In the genomic region with DNA sequence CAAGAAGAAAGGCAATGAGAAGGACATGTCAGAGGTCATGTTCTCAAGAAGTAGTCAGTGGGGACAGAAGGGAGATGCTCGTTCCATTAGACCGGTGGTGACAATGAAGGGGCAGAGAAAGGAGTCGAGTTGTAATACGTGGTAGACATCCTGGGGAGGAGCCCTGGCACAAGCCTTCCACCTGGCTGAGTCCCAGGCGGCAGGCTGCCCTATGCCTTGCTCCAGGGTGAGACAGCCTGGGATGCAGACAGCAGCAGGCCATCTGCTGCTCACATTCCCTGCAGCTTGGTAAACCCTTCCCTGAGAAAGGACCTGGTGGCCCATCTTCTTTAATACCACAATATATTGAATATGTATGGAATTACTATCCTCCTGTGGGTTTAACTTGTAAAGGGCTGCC, we compare ENCODE assay signal across 15 mouse cellular contexts. TPM values are rescaled to one million over a fixed set of nuclear protein-coding genes. Genes with fewer than 3 reads are reported as not detected.
DNase-seq lines count a peak whose midpoint lies in the region; ATAC-seq and TF ChIP-seq lines count a peak whose summit lies in the region.
"Had no signal": no experiment of that assay in that cellular context is flagged by ENCODE, and none has a peak within 500 bp of the region (broad histone marks: within the 10 kb centered on the region; RNA-seq: fewer than 3 reads in every experiment).

No protein-coding gene starts in this region.

- H3K4me3 ChIP-seq in forebrain, embryonic 13.5 days: no peak overlapping the region
- H3K4me3 ChIP-seq in forebrain, embryonic 10.5 days: no peak overlapping the region
- no peak overlapping the region for H3K4me3 ChIP-seq in kidney, adult 2 months (ENCODE audit: insufficient read depth, low read depth, low read length)
- no peak overlapping the region for H3K4me3 ChIP-seq in kidney, embryonic 14.5 days (ENCODE audit: low read length)
- H3K4me3 ChIP-seq: heart, embryonic 15.5 days; neural tube, embryonic 15.5 days had no signal

- no peak for TF ChIP-seq POLR2A in kidney, adult 2 months (IDR thresholded peaks at IDR 0.05; ENCODE audit: low read depth, low read length)

- no peaks in the 10 kb centered on the region for H3K9me3 ChIP-seq in forebrain, embryonic 13.5 days (replicated peaks)
- no peaks in the 10 kb centered on the region for H3K9me3 ChIP-seq in forebrain, embryonic 10.5 days
- no peaks in the 10 kb centered on the region for H3K9me3 ChIP-seq in kidney, embryonic 14.5 days (ENCODE audit: control insufficient read depth, low read length)
- H3K9me3 ChIP-seq: heart, embryonic 15.5 days; neural tube, embryonic 15.5 days had no signal

- H3K9ac ChIP-seq in forebrain, embryonic 13.5 days: no peak overlapping the region
- no peak overlapping the region for H3K9ac ChIP-seq in kidney, embryonic 14.5 days (ENCODE audit: low read depth, low read length)
- H3K9ac ChIP-seq: heart, embryonic 15.5 days; liver, postnatal 0 days; neural tube, embryonic 15.5 days had no signal

- ATAC-seq in forebrain, embryonic 13.5 days: peak; percentile 84
- ATAC-seq in kidney, embryonic 14.5 days (ENCODE audit: low FRiP score, low TSS enrichment): no peak
- ATAC-seq: inflammation-experienced regulatory T-cells, adult 6 months; liver, postnatal 0 days had no signal

- no peak for DNase-seq in forebrain, embryonic 10.5 days (ENCODE audit: extremely low spot score, low spot score)
- peak; percentile 10 for DNase-seq in kidney, adult 2 months
- DNase-seq in brain, adult 2 months (ENCODE audit: low read depth, low spot score): peak; percentile 93
- DNase-seq in cerebellum, postnatal 10 days: peak; percentile 96 to 97
- no peak for DNase-seq in adrenal gland, adult (ENCODE audit: inconsistent age in 2 of 2, low spot score in 1 of 2)
- no peak for DNase-seq in kidney, adult 11 months
- DNase-seq: adrenal gland, adult 8-10 months; kidney, postnatal 14 days; liver, postnatal 0 days; lung, postnatal 4 days had no signal

- WGBS in forebrain, embryonic 13.5 days: 34% methylated on average over 5 of the region's 5 CpGs
- WGBS in forebrain, embryonic 10.5 days: 46% methylated on average over 5 of the region's 5 CpGs
- whole genome bisulfite sequencing in kidney, adult 2 months: 48% methylated on average over 5 of the region's 5 CpGs
- 63% methylated on average over 5 of the region's 5 CpGs for WGBS in kidney, embryonic 14.5 days

- H3K27me3 ChIP-seq in forebrain, embryonic 13.5 days: no peaks in the 10 kb centered on the region
- no peaks in the 10 kb centered on the region for H3K27me3 ChIP-seq in forebrain, embryonic 10.5 days (ENCODE audit: poor library complexity, severe bottlenecking)
- no peaks in the 10 kb centered on the region for H3K27me3 ChIP-seq in kidney, adult 2 months (replicated peaks; ENCODE audit: control insufficient read depth, insufficient read depth, low read length)
- no peaks in the 10 kb centered on the region for H3K27me3 ChIP-seq in kidney, embryonic 14.5 days (ENCODE audit: control insufficient read depth, insufficient read depth, low read length)
- H3K27me3 ChIP-seq: heart, embryonic 15.5 days; neural tube, embryonic 15.5 days had no signal

- H3K4me1 ChIP-seq in forebrain, embryonic 13.5 days: peaks cover 28% of the 10 kb centered on the region
- peaks cover 13% of the 10 kb centered on the region for H3K4me1 ChIP-seq in forebrain, embryonic 10.5 days
- H3K4me1 ChIP-seq in kidney, adult 2 months (ENCODE audit: control insufficient read depth, insufficient read depth, low read length): no peaks in the 10 kb centered on the region
- no peaks in the 10 kb centered on the region for H3K4me1 ChIP-seq in kidney, embryonic 14.5 days (ENCODE audit: control insufficient read depth, insufficient read depth, low read length)

- TF ChIP-seq CTCF in kidney, adult 2 months (conservative IDR thresholded peaks at IDR 0.05; ENCODE audit: insufficient read depth, insufficient read length, low read depth, low read length): no peak

- no peak overlapping the region for H3K4me2 ChIP-seq in forebrain, embryonic 13.5 days
- no peak overlapping the region for H3K4me2 ChIP-seq in kidney, embryonic 14.5 days (replicated peaks; ENCODE audit: low read depth, low read length)
- H3K4me2 ChIP-seq: heart, embryonic 15.5 days; neural tube, embryonic 15.5 days had no signal

- no peak overlapping the region for H3K27ac ChIP-seq in forebrain, embryonic 13.5 days
- no peak overlapping the region for H3K27ac ChIP-seq in forebrain, embryonic 10.5 days
- no peak overlapping the region for H3K27ac ChIP-seq in kidney, adult 2 months (ENCODE audit: insufficient read depth, low read depth, low read length)
- no peak overlapping the region for H3K27ac ChIP-seq in kidney, embryonic 14.5 days (ENCODE audit: low read depth, low read length)
- H3K27ac ChIP-seq: heart, embryonic 15.5 days; neural tube, embryonic 15.5 days had no signal

- H3K36me3 ChIP-seq in forebrain, embryonic 13.5 days (ENCODE audit: poor library complexity, severe bottlenecking): no peaks in the 10 kb centered on the region
- H3K36me3 ChIP-seq in forebrain, embryonic 10.5 days (replicated peaks): no peaks in the 10 kb centered on the region; the same call in 1 of the 2 replicates
- H3K36me3 ChIP-seq in kidney, adult 2 months (ENCODE audit: control insufficient read depth, insufficient read depth, low read length): no peaks in the 10 kb centered on the region
- H3K36me3 ChIP-seq in kidney, embryonic 14.5 days (ENCODE audit: control insufficient read depth, insufficient read depth, low read length): no peaks in the 10 kb centered on the region
- H3K36me3 ChIP-seq: heart, embryonic 15.5 days; neural tube, embryonic 15.5 days had no signal

RNA-seq across cellular contexts. Expression of a gene that starts 22.6 kb away (rescaled TPM):
- 38.9 and 39.6 TPM in 2 replicates for polyA plus RNA-seq in forebrain, embryonic 13.5 days (2015; fragmentation: Nextera tagmentation; extraction: Ambion mirVana)
- polyA plus RNA-seq in forebrain, embryonic 10.5 days (2016; fragmentation: Nextera tagmentation; extraction: Ambion mirVana): 23.7 and 25.0 TPM in 2 replicates
- 6.6 and 11.7 TPM in 2 replicates for polyA plus RNA-seq in kidney, adult 2 months (2012; rRNA removed)
- polyA plus RNA-seq in kidney, embryonic 14.5 days (2014; fragmentation: Nextera tagmentation; extraction: Ambion mirVana): 31.2 and 31.5 TPM in 2 replicates

Comparison
In these comparisons a context has a peak if more than half of its experiments do, and no peak if none do; other contexts are left out.
1. DNase-seq: peak in kidney, adult 2 months (single experiment), brain, adult 2 months (single experiment) and cerebellum, postnatal 10 days (2 of 2); none in forebrain, embryonic 10.5 days (single experiment), adrenal gland, adult (0 of 2) and kidney, adult 11 months (single experiment).